Mouse (Mus musculus) granulocyte monocyte progenitor cell, adult 5-6 weeks (primary cell): ENCODE measurements at regions not wholly inside any gene's neighbourhood (a gene's known extent, or its start where the extent isn't known, plus 50 kb on each side); places are given as distances from the start of the nearest gene placed in this dataset.
A peak's percentile ranks its signal among the peaks of the same experiment; 100 is the strongest.
"Not testable (repeated sequence)": the region's sequence is repeated elsewhere in the genome, so short reads cannot be mapped to it uniquely, and the experiment has no call there.

Experiments used
- ATAC-seq: replicated peaks from 2 replicates; pipeline ENCODE4 v1.8.0; 2016; ENCODE audit warnings: mild to moderate bottlenecking, moderate TSS enrichment, inconsistent platforms; ENCODE audit not compliant: poor library complexity, severe bottlenecking

DNA sequence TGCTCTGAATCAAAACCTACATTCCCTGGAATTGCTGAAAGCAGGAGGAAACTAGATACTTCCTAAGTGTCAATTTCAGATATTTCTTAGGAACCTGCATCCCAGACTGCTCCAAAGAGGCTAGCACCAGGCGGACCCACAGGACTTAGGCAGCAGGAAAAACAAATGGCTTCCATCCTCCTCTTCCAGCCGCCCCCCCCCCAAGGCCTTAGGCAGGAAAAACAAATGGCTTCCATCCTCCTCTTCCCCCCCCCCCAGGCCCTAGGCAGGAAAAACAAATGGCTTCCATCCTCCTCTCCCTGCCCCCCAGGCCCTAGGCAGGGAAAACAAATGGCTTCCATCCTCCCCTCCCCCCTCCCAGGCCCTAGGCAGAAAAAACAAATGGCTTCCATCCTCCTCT, 64.5 kb upstream of the Nap1l2 start:
- ATAC-seq, result no peak

DNA sequence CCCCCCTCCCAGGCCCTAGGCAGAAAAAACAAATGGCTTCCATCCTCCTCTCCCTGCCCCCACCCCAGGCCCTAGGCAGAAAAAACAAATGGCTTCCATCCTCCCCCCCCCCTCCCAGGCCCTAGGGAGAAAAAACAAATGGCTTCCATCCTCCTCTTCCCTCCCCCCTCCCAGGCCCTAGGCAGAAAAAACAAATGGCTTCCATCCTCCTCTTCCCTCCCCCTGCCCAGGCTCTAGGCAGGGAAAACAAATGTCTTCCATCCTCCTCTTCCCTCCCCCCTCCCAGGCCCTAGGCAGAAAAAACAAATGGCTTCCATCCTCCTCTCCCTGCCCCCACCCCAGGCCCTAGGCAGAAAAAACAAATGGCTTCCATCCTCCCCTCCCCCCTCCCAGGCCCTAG, 65.0 kb upstream of the Nap1l2 start:
- not testable (repeated sequence) for ATAC-seq

DNA sequence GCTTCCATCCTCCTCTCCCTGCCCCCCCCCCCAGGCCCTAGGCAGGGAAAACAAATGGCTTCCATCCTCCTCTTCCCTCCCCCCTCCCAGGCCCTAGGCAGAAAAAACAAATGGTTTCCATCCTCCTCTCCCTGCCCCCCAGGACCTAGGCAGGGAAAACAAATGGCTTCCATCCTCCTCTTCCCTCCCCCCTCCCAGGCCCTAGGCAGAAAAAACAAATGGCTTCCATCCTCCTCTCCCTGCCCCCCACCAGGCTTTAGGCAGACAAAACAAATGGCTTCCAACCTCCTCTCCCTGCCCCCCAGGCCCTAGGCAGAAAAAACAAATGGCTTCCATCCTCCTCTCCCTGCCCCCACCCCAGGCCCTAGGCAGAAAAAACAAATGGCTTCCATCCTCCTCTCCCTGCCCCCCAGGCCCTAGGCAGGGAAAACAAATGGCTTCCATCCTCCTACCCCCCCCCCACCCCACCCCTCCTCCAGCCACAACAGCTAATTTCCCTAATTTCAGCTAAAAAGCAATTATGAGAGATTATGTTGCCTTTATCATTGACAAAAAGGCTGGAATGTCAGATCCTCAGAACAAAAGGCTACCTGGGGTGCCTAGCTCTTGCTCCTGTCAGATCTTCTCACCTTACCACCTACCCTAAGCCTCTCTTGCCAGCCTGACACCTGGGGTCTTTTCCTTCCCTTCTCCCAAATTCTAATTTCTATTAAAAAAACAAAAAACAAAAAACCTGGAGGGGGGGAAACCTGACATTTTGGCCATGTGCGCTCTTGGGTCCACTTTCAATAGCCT, 65.8 kb upstream of the Nap1l2 start:
- not testable (repeated sequence) for ATAC-seq

DNA sequence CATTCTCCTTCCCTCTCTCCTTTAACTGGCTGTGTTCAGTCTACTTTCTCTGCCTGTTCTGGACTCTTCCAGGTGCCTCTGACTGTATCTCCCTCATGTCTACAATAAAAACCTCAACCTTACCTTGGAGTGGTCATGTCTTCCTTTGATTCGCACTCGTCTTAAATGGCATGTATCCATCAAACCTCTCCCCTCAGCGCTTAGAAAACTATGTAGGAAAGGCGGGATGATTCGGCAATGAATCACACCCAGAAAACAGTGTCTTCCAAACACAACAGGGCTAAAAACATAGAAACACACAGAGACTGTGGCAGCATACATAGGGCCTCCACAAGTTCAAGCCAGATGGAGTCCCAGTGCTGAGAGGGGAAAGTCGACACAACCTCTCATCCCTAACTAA, 66.4 kb upstream of the Nap1l2 start:
- ATAC-seq, result no peak

DNA sequence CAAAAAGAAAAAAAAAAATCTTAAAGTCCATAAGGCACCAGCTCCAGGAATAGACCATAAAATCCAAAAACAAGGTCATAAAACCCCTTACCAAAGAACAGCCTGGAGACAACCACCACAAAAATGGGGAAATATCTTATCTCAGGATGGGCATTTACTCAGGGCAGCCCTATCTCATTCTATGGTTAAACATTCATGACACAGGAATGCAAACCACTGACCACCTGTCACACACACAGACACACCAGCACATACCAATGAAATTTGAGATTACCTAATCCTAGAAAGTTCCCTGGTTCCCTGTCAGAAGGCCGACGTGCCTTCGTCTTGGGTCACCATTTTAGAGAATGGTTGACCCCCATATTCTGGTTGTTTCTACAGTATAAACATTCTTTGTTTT, 66.3 kb upstream of the Cdx4 start:
- ATAC-seq, result no peak

DNA sequence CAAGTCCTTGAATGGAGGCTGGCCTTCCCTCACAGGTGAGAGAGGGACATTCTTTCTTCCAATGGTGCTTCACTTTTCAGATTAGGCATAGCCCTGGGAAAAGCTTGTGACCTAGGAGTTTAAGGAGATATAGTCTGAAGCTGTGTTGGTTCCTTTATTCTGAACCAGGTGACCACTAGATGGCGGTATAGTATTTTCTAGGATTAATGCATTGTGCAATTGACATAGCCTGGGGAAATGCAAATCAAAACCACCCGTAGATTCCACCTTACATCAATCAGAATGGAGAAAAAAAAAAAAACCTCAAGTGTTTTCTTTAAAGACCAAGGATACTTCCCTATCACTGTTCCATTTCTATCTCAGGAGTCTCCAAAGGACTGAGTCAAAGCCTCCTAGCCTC, 61.3 kb upstream of the Cdx4 start:
- ATAC-seq, result peak; percentile 52
